Mouse (Mus musculus) intestine, embryonic 16.5 days (tissue): Measurements from ENCODE around the gene Gps2. TPM values are rescaled to one million over a fixed set of nuclear protein-coding genes. Genes with fewer than 3 reads are reported as not detected.

Experiments used
- ATAC-seq: fragments of 200-750 bp; cut with Nextera tagmentation; 2 replicates; pipeline ENCODE4 v1.8.0; 2017; ENCODE audit warnings: moderate TSS enrichment, moderate library complexity
- H3K27ac ChIP-seq: fragments of 300-500 bp; sonication (generic); 2 replicates; pipeline ENCODE4 v1.5.1; 2014; ENCODE audit warnings: mild to moderate bottlenecking, low read length
- H3K27me3 ChIP-seq: fragments of 300-500 bp; sonication (generic); replicated peaks from 2 replicates; pipeline ENCODE4 v1.6.1; 2014; ENCODE audit warnings: low read length, control low read depth, mixed read lengths; ENCODE audit not compliant: control insufficient read depth, insufficient read depth
- H3K36me3 ChIP-seq: fragments of 300-500 bp; sonication (generic); 2 replicates; pipeline ENCODE4 v1.6.1; 2014; ENCODE audit warnings: low read length, control low read depth; ENCODE audit not compliant: control insufficient read depth, insufficient read depth
- H3K4me1 ChIP-seq: fragments of 300-500 bp; sonication (generic); 2 replicates; pipeline ENCODE4 v1.6.1; 2014; ENCODE audit warnings: low read length, control low read depth, mixed read lengths; ENCODE audit not compliant: control insufficient read depth, insufficient read depth
- H3K4me2 ChIP-seq: fragments of 300-500 bp; sonication (generic); 2 replicates; pipeline ENCODE4 v1.6.1; 2014; ENCODE audit warnings: low read depth, low read length, control low read depth
- H3K4me3 ChIP-seq: fragments of 300-500 bp; sonication (generic); 2 replicates; pipeline ENCODE4 v1.5.1; 2014; ENCODE audit warnings: mild to moderate bottlenecking, low read length
- H3K9ac ChIP-seq: fragments of 300-500 bp; sonication (generic); 2 replicates; pipeline ENCODE4 v1.6.1; 2014; ENCODE audit warnings: low read depth, low read length
- H3K9me3 ChIP-seq: fragments of 300-500 bp; sonication (generic); 2 replicates; pipeline ENCODE4 v1.6.1; 2016; ENCODE audit warnings: low read length, control low read depth; ENCODE audit not compliant: control insufficient read depth
- WGBS: fragments of 180-500 bp; shearing (Covaris S2); extraction: QIAGEN DNeasy Blood & Tissue Kit; methylation state at CpG from one replicate; pipeline ENCODE4 v1.1.7; 2014; 5-methylcytosine and 5-hydroxymethylcytosine counted together
- microRNA-seq: library from miRNA; unstranded; fragments of <30 nt; microRNA quantifications from one replicate; pipeline ENCODE4, GENCODE M21; 2016
- polyA plus RNA-seq: library from polyadenylated mRNA; unstranded; fragments of >200 nt; fragmentation: Nextera tagmentation; extraction: Ambion mirVana; gene quantifications from 2 replicates; pipeline ENCODE4 v1.2.1, GENCODE M21; 2015

Gene Gps2
- polyA plus RNA-seq, 1 experiment from 2014 or later: 63.8 TPM

DNA sequence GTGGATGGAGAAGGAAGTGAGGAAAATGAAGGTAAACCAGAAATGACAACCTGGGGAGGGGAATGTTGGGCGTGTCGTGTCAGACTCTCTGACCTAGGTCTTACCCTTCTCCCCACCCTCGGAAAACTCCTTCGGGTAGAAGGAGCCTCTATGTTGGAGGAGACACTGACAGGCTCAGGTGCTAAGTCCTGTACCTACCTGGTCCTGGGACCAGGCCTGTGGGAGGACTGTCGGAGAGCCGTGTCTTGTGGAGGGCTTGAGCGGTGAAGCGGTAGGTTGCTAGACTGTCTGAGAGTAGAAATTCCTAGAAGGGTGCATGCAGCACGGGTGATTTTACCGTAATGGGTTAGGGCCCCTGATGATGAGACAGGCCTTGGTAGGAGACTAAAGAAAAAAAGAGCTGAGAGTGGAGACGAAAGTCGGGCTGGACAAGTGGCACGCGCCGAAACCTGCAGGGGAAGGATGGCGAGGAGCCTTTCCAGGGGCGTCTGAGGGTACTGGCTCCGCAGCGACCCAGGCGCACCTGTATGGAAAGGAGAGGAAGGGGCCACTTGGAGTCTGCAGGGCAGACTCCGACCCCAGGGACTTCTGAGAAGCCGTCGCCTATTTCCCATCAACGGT lies 51.1 kb downstream of the Gps2 start, which contains the start of gene Cldn7:
TSS of gene Cldn7 (plus strand) at position 130 of the 621 bp plus-strand sequence.
- Histone ChIP-seq H3K27me3 (peaks cover 15% of the 10 kb centered on the region), H3K9ac (peak within 1 kb of the TSS; percentile 81), H3K9me3 (no peaks in the 10 kb centered on the region), H3K4me1 (peaks cover 13% of the 10 kb centered on the region), H3K27ac (peak within 1 kb of the TSS; percentile 97), H3K4me2 (peak within 1 kb of the TSS; percentile 47), H3K4me3 (peak within 1 kb of the TSS; percentile 62), H3K36me3 (no peaks in the 10 kb centered on the region)
- ATAC-seq: no peak
- WGBS: 7% methylated on average over 24 of the region's 24 CpGs

DNA sequence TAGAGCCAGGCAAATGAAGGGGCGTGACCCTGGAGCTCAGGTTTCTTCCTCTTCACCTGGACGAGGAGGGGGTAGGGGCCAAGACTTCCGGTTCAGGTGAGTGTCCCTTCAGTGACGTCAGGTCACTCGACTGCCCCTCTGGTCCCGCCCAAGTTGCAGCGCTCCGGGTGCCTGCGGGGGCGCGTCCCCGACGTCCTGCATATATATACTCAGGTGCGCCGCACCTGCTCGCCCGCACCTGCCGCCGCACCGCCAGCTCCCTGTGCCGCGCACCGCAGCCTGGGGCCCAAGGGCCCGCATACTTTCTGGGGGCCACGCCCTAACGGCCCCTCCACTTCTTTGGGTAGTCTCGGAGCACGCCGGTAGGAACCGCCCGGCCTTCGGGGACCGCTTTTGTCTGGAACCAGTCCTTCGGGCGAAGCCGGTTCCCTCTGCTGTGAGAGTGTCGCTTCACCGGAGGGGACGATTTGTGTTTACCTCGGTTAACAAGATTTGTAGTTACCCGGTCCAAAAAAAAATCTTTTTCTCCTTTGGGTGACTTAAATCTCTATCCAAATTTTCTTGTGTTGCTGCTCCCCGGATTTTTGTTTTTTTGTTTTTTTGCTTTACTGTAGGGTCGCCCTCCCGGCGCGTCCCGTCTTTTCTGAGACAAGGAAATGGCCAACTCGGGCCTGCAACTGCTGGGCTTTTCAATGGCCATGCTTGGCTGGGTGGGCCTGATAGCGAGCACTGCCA lies 51.8 kb downstream of the Gps2 start:
- H3K36me3 ChIP-seq: no peaks in the 10 kb centered on the region
- peak; percentile 68 for ATAC-seq
- H3K4me1 ChIP-seq: peaks cover 14% of the 10 kb centered on the region
- peak overlapping the region; percentile 50; the same call in 1 of the 2 replicates for H3K4me2 ChIP-seq
- peaks cover 15% of the 10 kb centered on the region for H3K27me3 ChIP-seq
- H3K9ac ChIP-seq: peak overlapping the region; percentile 81
- peak overlapping the region; percentile 62 for H3K4me3 ChIP-seq
- WGBS: 2% methylated on average over 49 of the region's 49 CpGs
- no peaks in the 10 kb centered on the region for H3K9me3 ChIP-seq
- peak overlapping the region; percentile 97 for H3K27ac ChIP-seq

Small RNA genes within 50 kb of the gene (microRNA-seq; reads per million reads assigned to microRNA genes)
- gene Mir6924: not detected

Other genes with a start within 250 kb of the Gps2 start
- 14.0 and 14.7 TPM in 2 replicates for gene Cd68, start 247.7 kb upstream of the Gps2 start, polyA plus RNA-seq
- 524 and 563 TPM in 2 replicates for gene Eif4a1, start 241.5 kb upstream of the Gps2 start, polyA plus RNA-seq
- 51.8 and 60.3 TPM in 2 replicates for gene Senp3, start 231.8 kb upstream of the Gps2 start, polyA plus RNA-seq
- gene Tnfsf13, start 228.1 kb upstream of the Gps2 start, polyA plus RNA-seq: 0.44 and 0.57 TPM in 2 replicates
- gene Tnfsf12, start 218.0 kb upstream of the Gps2 start, polyA plus RNA-seq: 6.0 and 6.3 TPM in 2 replicates
- 3.0 and 3.3 TPM in 2 replicates for gene Tnfsfm13, start 217.8 kb upstream of the Gps2 start, polyA plus RNA-seq
- 14.8 and 16.8 TPM in 2 replicates for gene Polr2a, start 155.3 kb upstream of the Gps2 start, polyA plus RNA-seq
- 0.13 and 0.16 TPM in 2 replicates for gene Slc35g3, start 151.9 kb upstream of the Gps2 start, polyA plus RNA-seq
- gene Zbtb4, start 148.0 kb upstream of the Gps2 start, polyA plus RNA-seq: 2.3 and 2.4 TPM in 2 replicates
- gene Chrnb1, start 117.9 kb upstream of the Gps2 start, polyA plus RNA-seq: 3.9 and 4.7 TPM in 2 replicates
- 1.3 and 1.4 TPM in 2 replicates for gene Fgf11, start 112.0 kb upstream of the Gps2 start, polyA plus RNA-seq
- 34.6 and 42.7 TPM in 2 replicates for gene Tmem102, start 108.3 kb upstream of the Gps2 start, polyA plus RNA-seq
- not detected in 2 replicates for gene Gm39566, start 98.6 kb upstream of the Gps2 start, polyA plus RNA-seq
- gene Spem2, start 95.4 kb upstream of the Gps2 start, polyA plus RNA-seq: not detected in 2 replicates
- 0.22 TPM in 1 of 2 replicates, not detected in the other for gene Spem1, start 91.7 kb upstream of the Gps2 start, polyA plus RNA-seq
- gene Nlgn2, start 76.1 kb upstream of the Gps2 start, polyA plus RNA-seq: 3.4 and 4.1 TPM in 2 replicates
- gene Tmem256, start 75.4 kb upstream of the Gps2 start, polyA plus RNA-seq: 470 and 476 TPM in 2 replicates
- 73.0 and 75.2 TPM in 2 replicates for gene Plscr3, start 67.5 kb upstream of the Gps2 start, polyA plus RNA-seq
- 20.5 and 23.5 TPM in 2 replicates for gene Tnk1, start 55.2 kb upstream of the Gps2 start, polyA plus RNA-seq
- not detected in 2 replicates for gene Tmem95, start 35.9 kb upstream of the Gps2 start, polyA plus RNA-seq
- gene Kctd11, start 32.5 kb upstream of the Gps2 start, polyA plus RNA-seq: 5.5 and 6.2 TPM in 2 replicates
- 4.2 and 5.2 TPM in 2 replicates for gene Acap1, start 18.3 kb upstream of the Gps2 start, polyA plus RNA-seq
- 4.7 and 5.4 TPM in 2 replicates for gene 2810408A11Rik, start 12.9 kb upstream of the Gps2 start, polyA plus RNA-seq
- gene Neurl4, start 12.8 kb upstream of the Gps2 start, polyA plus RNA-seq: 7.1 and 10.1 TPM in 2 replicates
- 1,478 and 1,683 TPM in 2 replicates for gene Eif5a, start 8.1 kb downstream of the Gps2 start, polyA plus RNA-seq
- 1.3 and 2.1 TPM in 2 replicates for gene Ybx2, start 21.9 kb downstream of the Gps2 start, polyA plus RNA-seq
- gene Slc2a4, start 34.3 kb downstream of the Gps2 start, polyA plus RNA-seq: 21.5 and 22.6 TPM in 2 replicates
- gene Cldn7, start 50.9 kb downstream of the Gps2 start, polyA plus RNA-seq: 1,377 and 1,415 TPM in 2 replicates
- 20.7 and 20.9 TPM in 2 replicates for gene Ctdnep1, start 67.3 kb downstream of the Gps2 start, polyA plus RNA-seq
- gene Elp5, start 68.6 kb downstream of the Gps2 start, polyA plus RNA-seq: 92.6 and 106 TPM in 2 replicates
- gene Gabarap, start 77.3 kb downstream of the Gps2 start, polyA plus RNA-seq: 639 and 679 TPM in 2 replicates
- 49.7 and 53.1 TPM in 2 replicates for gene Phf23, start 81.9 kb downstream of the Gps2 start, polyA plus RNA-seq
- 23.8 and 26.0 TPM in 2 replicates for gene Dvl2, start 86.7 kb downstream of the Gps2 start, polyA plus RNA-seq
- gene Acadvl, start 101.5 kb downstream of the Gps2 start, polyA plus RNA-seq: 172 and 189 TPM in 2 replicates
- gene Dlg4, start 103.1 kb downstream of the Gps2 start, polyA plus RNA-seq: 5.1 and 6.1 TPM in 2 replicates
- 0.17 and 0.31 TPM in 2 replicates for gene Asgr1, start 140.2 kb downstream of the Gps2 start, polyA plus RNA-seq
- 0.44 and 0.57 TPM in 2 replicates for gene Asgr2, start 178.8 kb downstream of the Gps2 start, polyA plus RNA-seq
- gene Mgl2, start 216.4 kb downstream of the Gps2 start, polyA plus RNA-seq: 0.56 and 0.66 TPM in 2 replicates
- 0.99 and 1.7 TPM in 2 replicates for gene Clec10a, start 242.3 kb downstream of the Gps2 start, polyA plus RNA-seq